Mouse (Mus musculus): ENCODE measurements at regions not wholly inside any gene's neighbourhood (a gene's known extent, or its start where the extent isn't known, plus 50 kb on each side); places are given as distances from the start of the nearest gene placed in this dataset.

DNA sequence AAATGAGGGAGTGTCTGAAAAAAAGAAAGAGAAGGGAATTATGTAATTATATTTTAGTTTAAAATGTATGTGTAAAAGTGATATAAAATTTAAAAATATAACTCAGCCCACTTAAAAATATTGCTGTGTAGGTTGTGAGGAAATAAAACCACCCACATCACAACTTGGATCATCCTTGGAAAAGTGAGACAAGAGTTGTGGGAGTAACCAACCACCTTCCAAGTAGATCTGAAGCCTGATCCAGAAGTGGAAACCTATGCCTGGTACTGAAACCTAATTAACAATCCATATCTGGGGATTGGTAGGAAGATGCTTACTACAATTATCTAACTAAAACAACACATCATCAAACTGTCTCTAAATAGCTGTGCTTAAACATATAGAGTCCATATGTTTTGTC, 743.1 kb downstream of the Stim2 start:
- no peak for DNase-seq (ENCODE audit: low spot score in 2 of 2)

DNA sequence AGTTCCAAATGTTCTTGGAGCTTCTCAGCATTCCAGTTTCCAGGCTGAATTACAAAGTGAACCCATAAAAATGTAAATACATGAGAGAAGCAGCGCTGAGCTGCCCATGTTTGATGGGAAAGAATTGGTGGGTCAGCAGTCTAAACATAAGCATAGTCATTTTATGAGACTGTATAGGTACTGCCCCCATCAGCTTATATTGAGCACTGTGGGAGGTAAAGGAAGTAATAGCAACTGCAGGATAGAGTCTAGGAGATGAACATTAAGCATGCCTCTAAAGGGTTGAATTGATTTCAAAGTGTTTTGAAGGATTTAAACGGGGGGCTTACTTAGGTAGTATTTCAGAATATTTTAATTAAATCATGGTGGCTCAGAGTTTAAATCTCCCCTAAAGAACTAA, 748.7 kb downstream of the Stim2 start:
- no peak for DNase-seq (ENCODE audit: low spot score in 2 of 2)

- DNase-seq (ENCODE audit: low spot score in 2 of 2), result no peak
Observed at GRCm38 (mm10) chr5:54753372-54753771, 755.1 kb downstream of the Stim2 start.

- no peak for DNase-seq (ENCODE audit: low spot score in 2 of 2)
Observed at GRCm38 (mm10) chr5:54759657-54760056, 761.4 kb downstream of the Stim2 start.

DNA sequence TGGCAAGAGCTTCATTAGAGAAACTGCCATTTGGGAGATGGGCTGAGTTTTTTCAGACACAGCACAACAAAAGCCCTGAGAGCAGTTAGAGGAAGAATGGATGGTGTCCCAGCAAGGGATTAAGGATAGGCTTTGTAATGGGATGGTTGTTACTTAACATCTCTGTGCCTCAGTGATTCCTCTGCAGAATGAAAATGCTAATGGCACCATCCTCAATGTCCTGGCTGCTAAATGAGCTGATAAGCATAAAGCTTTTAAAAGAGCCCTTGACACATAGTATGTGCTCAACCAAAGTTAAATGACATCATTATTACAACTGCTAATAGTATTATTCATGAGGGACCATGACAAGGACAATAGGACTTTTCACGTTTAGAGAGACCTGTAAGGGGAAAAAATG, 764.7 kb downstream of the Stim2 start:
- DNase-seq (ENCODE audit: low spot score in 2 of 2), result no peak

DNA sequence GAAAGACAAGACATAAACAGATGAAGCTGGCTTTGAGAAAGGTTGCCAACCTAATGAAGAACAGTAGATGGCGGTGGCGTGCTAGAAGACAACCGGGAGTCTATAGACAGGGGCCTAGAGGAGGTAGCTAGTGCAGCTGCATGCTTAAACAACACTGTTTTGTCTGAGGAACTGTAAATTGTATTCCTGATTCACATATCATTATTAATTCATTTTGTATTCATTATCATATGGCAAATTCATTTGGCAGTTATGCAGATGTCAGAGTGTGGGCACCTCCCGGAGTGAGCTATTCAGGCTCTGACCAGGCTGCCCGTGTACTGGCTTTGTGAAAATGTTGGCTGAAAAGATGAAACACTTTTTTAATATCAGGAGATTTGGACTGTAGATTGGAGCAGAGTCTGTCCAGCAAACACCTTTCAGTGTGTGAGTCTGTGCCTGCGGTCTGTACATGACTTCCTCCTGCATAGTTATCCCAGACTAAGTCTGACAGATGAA, 798.7 kb downstream of the Stim2 start:
- peak in 1 of 2 experiments; percentile 19 for DNase-seq (ENCODE audit: low spot score in 2 of 2)

DNA sequence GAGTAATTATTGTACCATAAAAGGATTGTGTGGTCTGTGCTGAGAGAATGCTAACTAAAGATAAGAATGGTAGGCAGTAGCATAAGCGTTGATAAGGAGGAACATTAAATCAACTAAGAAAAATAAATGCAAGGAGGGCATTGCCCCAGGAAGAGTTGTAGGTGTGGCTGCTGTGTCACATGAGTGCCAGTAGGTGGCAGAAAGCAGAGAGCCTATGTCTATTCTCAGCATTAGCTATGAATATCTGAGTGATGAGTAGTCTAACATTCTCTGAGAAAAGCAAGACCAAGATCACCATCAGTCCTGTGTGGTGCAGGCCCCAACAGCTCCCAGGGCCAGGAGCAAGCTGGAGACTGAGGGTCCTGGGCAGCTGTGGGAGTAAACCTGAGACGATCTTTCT, 828.8 kb downstream of the Stim2 start:
- DNase-seq (ENCODE audit: low spot score in 2 of 2), result no peak

Data from urinary bladder, postnatal 4 days (tissue).